Mouse (Mus musculus) ovary, postnatal 10 days (tissue): ENCODE measurements around the gene Phlpp1.

Experiments
- DNase-seq: peaks from one replicate; pipeline ENCODE4 v3.0.0; 2022; ENCODE audit warnings: low spot score

Gene Phlpp1

DNA sequence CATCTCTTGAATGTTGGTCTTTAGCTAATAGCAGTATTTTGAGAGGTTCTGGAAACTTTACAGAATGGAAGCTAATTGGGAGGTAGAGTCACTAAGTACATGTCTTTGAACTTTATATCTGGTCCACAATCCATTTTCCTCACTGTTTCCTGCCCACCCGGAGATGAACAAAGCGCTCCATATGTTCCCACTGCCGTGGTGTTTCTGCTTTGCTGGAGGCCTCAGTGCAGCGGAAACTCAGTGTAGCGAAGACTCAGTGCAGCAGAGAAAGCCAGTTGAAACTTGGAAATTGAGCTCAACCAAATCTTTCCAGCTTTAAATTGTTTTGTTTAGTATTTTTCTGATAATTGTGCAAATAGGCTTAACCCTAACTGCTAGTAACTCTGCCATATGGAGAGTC lies 26.4 kb downstream of the Phlpp1 start:
- no peak for DNase-seq

DNA sequence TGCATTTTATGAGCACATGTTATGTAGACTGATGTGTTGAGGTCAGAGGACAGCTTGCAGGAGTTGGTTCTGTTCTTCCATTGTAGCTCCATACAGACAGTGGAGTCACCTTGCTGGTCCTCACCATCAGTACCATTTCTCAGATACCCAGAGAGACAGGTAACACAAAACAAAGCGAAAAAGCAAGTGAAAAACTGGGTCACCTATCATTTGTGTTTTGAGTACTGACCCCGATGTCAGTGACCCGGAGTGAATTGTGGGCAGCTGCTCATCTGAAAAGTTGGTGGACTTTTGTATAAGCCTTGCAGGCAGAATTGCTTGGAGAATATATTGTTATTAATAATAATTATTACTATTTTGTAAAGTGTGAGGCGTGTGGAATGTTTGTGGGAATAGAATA lies 27.6 kb downstream of the Phlpp1 start:
- no peak for DNase-seq

DNA sequence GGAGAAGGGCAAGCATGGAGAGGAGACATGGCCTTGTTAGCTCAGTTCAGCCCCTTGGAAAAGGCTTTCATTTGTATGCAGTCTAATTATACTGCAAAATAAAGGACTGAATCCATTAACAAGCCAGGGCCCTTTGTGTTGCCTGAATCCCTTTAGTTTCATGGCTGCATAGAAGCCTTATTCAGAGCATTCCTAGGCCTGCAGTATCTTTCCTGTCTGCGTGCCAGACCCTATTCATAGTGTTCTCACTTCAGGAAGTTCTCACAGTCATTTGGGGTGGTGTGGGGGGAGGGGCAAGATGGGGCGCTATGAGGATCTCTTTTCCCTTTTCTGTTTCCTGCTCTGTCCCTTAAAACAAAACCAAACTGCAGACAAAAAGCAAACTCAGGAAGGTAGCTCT lies 28.1 kb downstream of the Phlpp1 start:
- DNase-seq, result no peak

DNA sequence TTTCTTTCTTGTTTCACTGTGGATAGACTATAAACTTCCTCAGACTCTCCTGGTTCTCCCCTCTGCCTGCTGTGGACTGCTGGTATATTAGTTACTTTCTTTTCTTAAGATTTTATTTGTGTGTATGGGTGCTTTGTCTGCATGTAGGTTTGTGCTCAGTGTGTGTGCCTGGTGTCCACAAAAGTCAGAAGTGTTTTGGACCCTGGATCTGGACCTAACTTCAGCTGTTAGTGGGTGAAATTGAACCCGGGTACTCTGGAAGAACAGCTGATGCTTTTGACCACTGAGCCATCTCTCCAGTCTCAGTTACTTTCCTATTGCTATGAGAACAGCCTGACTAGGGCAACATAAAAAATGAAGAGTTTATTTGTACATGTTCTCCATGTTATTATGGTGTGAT lies 29.5 kb downstream of the Phlpp1 start:
- no peak for DNase-seq

DNA sequence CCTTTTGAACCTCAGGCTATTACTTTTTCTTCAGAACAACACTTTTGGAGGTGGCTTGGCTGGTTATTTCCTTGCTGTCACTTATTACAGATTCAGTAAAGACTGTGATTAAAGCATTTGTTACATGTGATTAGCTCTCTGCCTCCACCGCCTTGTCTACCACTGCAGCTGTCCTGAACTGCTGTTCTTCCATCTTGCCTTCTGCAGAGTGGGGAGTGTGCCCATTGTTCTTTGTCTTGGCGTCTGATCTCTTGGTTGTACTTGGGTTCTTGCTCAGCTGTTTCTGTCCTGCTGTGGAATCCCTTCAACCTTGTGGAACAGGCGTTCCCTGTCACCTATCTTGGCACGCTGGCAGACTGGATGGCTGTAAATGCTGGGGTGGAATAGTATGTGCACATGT lies 30.4 kb downstream of the Phlpp1 start:
- DNase-seq, result no peak

DNA sequence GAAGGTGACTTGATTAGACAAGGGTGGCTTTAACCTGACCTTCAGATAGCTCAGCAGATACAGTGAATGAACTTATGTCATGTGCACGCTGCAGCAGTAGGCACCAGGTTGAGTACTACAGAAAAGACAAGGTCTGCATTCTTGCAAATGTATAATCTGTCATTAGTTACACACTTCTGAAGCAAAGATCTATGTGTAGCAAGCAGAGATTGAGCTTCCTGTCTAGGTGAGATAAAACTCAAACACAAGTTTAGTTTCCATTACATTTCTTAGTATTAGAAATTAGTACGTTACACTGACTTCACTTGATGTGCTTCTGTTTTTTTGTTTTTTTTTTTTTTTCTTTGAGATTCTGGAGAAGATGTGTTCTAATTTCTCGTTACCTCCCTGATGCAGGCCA lies 32.4 kb downstream of the Phlpp1 start:
- DNase-seq, result no peak

DNA sequence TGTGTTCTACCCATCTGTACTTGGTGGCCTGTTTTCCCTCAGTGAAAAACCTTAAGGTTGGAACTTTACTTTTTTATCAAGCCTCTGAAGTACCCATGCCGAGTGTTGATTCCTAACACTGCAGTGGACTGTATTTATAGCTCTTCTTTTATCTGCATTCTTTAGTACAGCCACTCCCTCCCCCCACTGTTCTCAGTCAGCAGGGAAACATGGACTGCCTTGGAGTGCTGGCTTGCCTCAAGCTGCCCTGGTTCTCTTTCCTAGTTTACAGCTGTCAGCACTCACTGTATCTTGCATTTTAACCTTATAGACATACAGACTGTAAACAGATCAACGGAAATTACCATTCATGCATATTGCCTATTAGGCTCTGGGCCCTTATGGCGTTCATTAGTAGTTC lies 32.8 kb downstream of the Phlpp1 start:
- no peak for DNase-seq

DNA sequence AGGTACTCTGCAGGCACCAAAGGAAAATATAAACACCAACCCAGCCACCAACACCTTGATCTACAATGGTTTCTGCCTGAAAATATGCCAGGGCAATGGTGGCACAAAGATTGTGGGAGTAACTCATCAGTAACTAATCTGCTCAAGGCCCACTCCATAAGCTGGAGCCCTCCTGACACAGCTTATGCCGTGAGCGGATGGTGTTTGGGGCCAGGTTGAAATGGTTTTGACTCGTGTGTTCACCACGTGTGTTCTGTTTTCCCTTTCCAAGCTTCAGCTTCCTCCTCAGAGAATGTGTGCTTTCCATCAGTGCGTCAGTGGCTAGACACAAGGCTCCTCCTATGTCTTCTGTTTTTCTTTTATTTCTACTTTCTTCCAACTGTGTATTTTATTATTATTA lies 37.0 kb downstream of the Phlpp1 start:
- DNase-seq, result no peak

DNA sequence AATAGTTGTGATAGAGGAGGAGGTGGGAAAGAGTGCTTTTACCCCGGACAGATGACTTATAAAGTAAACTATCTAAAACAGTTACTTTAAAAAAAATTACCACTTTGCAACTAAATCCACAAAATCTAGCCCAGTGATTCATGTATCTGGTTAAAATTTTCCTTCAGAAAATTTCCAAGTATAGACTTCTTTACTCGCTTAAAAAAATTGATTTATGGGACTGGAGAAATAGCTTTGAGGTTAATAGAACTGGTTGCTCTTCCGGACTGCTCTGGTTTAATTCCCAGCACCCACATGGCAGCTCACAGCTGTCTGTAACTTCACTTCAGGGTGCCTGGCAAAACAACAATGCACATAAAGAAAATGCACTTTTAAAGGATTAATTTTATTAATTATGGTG lies 38.9 kb downstream of the Phlpp1 start:
- no peak for DNase-seq

DNA sequence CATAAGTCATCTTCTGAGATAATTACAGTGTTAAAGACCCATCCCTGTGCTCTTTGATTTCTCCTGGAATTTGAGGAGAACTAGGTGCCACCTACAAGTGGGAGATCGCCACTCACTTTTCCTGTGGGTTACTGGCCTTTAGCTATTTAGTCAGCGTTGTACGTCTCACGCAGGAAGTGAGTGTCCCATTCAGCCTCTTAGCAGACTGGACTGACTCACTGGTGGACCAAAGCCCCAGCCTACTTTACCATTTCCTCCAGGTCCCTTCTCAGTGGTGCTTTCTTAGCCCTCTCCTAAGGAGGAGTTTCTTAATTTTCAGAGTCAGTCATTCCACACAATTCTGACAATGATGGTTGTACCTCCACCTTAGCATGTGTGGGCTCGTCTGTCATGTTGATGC lies 39.6 kb downstream of the Phlpp1 start:
- no peak for DNase-seq

DNA sequence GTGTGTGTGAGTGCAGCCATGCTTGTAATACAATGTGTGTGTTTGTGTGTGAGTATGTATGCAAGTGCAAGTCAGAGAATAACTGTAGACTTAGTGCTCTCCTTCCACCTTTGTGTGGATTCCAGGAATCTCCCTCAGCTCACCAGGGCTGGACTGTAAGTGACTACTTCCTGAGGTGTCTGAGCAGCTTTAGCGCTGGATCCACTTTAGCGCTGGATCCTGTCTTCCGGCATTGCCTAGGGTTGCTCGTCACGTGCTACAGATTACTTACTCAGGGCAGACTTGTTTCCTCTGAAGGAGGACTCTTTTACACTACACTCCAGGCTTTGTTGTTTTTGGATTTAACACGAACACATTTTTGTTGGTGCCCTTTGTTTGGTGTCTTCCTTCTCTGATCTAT lies 48.9 kb downstream of the Phlpp1 start:
- DNase-seq, result no peak

DNA sequence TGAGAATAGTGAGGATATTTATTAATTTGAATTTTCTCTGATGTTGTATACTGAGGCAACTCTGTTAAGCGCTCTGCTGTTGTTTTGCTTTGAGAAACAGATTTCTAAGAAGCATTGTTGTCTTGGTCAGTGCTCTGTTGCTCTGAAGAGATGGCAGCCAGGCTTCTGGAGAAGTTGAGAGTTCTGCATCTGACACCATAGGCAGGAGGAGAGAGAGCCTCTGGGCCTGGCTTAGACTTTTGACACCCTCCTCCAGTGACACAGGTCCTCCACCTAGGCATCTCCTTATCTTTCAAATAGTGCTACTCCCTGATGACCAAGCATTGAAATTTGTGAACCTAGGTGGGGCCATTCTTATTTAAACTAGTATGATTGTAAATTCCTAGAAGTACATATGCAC lies 49.8 kb downstream of the Phlpp1 start:
- DNase-seq, result no peak

DNA sequence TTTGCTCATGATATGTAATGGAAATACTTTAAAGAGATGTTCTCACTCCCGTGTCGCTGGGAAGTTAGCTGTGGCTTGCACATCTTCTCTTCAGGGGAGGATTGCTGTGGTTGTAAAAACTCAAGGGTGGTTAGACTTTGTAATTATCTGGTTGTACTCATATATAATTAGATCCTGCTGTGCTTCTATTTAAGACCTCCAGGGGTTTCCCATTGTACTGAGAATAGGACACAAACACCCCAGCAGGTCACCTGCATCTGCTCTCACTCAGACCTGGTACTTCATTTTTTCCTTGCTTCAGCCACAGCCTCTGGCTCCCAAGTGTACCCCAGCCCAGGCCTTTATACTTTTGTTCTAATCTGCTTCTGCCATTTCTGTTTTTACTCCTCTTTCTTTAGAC lies 50.4 kb downstream of the Phlpp1 start:
- no peak for DNase-seq

DNA sequence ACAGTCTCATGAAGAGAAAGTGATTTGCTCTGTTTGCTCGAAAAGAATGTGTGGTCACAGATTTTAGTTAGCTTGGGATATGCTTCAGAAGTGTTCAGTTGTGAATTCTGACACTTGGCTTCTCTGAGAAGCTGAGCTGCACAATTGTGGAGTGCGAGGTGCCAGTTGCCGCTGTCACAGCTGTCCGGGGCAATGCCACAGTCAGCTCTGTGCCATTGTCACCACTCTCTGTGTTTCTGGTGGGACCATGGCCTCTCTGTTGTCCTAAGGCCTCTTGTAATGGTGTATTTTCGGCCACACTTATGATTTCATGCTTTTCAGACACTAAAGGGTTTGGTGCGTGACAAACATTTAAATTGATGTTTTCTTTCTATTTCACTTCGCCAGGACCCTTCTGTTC lies 55.1 kb downstream of the Phlpp1 start:
- no peak for DNase-seq

DNA sequence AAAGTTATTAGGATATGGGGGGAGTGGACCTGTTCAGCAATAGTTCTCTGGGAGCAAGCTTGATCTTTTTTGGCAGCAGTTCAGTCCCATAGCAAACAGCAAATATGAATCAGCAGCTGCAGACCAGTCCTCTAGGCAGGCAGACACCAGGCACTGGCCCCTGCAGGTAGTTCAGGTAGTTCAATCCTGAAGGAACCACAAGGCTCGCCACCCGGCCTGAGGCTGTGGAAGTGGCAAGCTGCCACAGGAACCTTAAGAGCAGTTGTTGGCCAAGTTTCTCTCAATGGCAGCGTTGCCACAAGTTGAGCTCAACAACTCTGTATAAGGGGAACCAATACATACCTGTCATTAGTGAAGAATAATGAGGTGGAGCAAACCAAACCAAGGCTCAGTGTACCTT lies 58.8 kb downstream of the Phlpp1 start:
- no peak for DNase-seq

DNA sequence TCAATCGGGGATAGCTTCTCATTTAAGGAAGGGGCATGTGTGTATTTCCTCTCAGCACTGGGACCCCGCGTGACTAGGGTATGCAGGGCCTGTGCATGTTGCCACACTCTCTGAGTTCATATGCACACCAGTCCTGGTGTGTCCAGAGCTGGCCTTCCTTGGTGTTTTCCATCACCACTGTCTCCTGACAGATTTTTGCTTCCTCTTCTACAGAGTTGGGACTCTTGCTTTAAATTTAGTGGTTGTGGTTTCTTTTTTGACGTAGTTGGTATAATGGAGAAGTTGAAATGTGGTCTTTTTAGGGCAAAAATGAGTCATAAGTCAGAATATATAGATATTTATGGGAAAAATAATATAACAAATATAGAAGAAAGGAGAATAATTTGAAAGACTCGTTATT lies 59.8 kb downstream of the Phlpp1 start:
- DNase-seq, result no peak

DNA sequence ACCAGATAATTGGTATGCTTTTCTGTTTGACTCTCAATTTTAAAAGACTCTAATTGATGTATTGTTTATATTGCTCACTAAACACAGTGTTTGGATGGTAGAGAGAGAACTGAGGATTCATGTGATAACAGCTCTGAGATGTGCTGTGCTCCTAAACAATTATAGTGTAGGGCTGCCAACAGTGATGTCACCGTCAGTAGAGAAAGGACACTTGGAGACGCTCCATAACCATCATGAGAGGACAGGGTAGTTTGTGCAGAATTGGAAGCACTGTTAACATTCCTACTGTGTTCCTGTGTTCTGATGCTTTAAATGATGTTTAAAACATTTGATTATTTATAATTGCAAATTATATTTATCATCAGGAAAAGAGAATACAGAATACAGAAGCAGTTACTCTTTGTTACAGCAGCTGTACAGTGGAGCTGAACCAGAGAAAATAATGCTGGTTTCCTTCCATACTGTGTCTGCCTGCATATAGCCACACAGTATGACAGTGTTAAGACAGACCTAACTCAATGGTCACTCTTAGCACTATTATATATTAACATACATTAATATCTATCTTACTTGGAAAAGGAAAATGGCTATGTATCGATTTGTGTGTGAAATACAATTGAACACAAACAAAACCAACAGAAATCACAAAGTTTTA lies 60.4 kb downstream of the Phlpp1 start:
- no peak for DNase-seq

DNA sequence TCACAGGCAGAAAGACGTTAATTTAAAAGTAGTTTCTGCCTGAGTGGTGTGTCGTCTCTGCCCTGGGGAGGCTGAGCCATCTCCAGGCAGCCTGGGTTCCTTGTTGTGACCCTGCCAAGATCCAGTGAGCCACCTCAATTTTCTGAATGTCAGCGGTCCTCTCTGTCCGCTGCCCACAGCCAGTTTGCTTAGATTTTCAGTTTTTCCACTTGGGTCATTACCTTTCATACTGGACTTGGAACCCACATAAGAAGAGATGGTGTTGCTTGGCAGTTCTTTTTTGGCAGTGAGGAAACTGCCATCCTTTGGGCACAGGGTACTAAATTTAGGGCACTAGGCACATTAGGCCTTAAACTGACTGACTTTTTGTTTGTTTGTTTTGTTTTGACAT lies 60.9 kb downstream of the Phlpp1 start:
- no peak for DNase-seq

DNA sequence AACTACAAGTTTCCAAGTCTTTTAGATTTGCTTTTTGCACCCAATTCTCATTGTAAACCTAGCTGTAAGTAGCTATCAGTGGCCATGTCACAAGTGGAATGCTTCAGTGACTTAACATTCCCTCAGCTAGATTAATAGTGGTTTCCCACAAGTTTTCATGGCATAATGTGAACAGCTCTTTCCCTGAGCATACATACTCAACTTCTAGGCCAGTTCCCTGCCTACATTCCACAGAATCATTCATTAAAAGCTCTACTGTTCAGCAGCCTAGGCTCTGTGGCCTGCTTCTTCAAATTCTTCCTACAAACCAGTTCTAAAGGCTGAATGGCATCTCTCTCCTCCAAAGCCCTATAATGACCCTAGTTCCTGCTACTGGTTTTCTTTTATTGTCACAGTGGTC lies 65.4 kb downstream of the Phlpp1 start:
- no peak for DNase-seq

DNA sequence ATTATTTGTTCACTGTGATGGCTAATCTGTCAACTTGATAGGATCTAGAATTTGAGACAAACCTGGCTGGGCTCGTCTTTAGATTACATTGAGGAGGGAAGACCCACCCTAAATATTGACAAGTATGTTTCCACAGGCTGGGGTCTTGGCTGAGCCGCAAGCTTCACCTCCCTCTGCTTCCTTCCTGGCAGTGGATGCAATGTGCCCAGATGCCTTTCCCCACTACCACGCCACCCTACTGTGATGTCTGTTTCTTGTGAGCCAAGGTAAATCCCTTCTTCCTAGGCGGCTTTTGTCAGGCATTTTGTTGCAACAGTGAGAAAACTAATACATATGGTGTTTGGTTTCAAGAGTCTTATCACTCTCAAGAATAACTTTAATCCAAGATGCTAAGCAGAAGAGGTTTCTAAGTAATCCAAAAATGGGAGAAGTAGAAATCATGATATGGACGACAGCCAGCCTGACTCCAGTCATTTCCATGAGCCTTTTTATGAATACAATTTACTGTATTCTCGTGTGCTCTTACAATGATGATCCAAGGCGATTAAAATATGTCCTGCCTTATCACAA lies 68.6 kb downstream of the Phlpp1 start:
- no peak for DNase-seq

DNA sequence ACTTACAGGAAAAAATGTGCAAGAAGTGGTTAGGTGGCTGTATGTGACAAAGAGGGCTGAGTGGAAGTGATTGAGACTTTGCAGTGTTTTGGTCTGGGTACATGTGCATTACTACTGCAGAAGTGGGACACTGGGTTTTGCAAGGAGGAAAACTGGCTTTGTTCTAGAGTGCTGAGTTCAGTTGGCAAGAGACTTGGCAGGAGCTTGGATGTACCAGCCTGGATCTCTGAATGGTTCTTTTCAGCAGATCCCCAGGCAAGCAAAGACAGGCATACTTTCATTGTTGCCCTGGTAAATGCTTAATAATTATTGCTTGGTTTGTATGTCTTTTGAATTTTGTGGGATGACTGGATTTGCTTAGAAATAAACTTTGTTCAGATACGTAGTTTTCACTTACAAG lies 69.5 kb downstream of the Phlpp1 start:
- DNase-seq, result no peak

DNA sequence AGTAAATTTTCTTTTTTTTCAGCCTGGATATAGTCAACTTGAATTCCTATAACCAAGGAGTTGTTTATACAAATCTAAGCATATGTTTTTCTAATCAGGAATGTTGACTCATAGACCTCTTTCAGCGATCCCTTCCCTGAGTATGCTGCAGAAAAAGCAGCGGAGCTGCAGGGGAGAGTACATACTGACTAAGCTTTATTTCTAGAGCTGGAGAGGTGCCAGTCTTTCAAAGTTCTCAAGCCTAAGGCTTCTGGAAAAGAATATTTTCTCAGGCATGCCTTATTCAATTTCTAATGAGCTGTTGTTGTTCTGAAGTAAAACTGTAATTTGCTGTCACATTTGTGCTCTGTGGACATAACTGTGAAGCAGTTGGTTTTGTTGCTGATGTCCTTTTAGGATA lies 70.6 kb downstream of the Phlpp1 start:
- DNase-seq, result no peak

DNA sequence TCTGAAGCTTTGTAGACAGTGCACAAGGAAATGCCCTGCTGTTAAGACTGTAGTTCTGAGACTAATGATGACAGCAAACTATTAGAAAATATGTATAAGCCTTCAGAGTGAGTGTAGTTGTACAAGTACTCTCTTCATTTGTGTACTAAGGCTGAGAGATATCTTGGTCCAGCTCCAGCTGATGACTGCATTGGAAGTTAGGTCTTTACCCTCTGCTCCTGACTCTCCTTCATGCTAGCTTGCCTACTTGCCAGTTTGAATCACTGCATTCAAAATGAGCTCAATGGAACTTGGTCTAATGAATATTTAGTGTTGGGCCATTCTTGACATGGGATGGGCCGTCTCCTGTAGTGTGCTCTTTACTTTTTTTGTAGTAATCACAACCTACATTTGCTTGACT lies 71.8 kb downstream of the Phlpp1 start:
- no peak for DNase-seq

DNA sequence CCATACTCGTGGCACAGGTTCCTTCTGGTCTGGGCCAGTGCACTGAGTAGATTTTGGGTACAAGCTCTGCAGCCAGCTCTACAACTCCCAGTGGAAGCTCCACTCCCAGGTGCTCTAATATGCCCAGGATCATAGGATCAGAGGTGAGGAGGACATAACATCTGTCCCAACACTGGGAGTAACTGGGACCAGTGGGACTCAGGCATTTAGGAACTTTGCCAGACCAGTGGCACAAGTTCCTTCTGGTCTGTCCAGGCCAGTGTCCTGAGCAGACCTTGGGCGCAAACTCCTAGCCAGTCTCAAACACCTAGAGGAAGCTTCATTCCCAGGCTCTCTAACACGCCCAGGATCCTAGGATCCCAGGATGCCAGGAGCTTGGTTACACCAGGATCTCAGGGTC lies 72.7 kb downstream of the Phlpp1 start:
- no peak for DNase-seq

DNA sequence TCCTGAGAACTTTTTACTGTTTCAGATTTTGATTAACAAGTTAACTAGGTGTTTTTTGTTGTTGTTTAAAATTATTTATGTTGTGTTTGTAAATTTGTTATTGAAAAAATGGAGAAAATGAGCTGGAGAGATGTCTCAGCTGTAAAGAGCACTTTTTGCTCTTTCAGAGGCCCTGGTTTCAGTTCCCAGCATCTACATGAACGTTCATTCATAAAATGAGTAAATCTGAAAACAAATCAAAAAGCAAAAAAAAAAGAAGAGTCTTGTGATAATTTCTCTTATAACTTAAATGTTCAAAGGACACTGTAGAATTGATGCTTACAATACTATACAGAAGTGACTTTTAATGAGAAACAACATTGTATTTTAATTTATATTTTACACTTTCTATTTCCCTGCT lies 82.5 kb downstream of the Phlpp1 start:
- no peak for DNase-seq
